ENCODE assay signal across 19 mouse cellular contexts in the genomic region with DNA sequence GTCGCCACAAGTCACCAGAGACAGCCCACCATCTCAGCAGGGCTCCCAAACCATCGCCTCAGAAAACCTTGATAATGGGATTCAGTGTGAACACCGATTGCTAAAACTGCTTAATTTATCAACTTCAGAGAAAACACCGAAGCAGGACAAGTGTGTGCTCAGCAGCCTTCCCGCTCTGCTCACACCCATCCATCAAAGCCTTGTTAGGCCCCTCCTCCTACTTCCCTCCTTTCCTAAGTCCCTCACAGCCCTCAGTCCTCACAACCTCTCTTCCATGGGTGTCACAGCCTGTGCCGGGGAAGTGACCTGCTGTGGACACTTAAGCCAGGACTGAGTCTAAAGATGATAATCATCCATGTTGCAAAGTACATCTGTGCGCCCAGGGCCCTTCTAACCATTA.
"Had no signal": no experiment of that assay in that cellular context is flagged by ENCODE, and none has a peak within 500 bp of the region (broad histone marks: within the 10 kb centered on the region; RNA-seq: fewer than 3 reads in every experiment).

No protein-coding gene starts in this region.

- H3K27me3 ChIP-seq: midbrain, embryonic 12.5 days; neural tube, embryonic 13.5 days; neural tube, embryonic 15.5 days had no signal

- H3K4me3 ChIP-seq: midbrain, embryonic 10.5 days; midbrain, embryonic 12.5 days; myocyte; neural tube, embryonic 13.5 days; neural tube, embryonic 15.5 days had no signal

- DNase-seq: lung, adult 18-20 months; lung, embryonic 14.5 days; lung, postnatal 10 days; lung, postnatal 4 days; midbrain, embryonic 14.5 days; retina, postnatal 1 day; right cerebral cortex, adult 18-20 months; right cerebral cortex, postnatal 25 days; right cerebral cortex, postnatal 4 days; spleen, adult 18-20 months; thymus, adult 18-20 months; thymus, postnatal 14 days; thymus, postnatal 36 days had no signal

- H3K4me2 ChIP-seq: lung, embryonic 14.5 days; midbrain, embryonic 12.5 days; neural tube, embryonic 13.5 days; neural tube, embryonic 15.5 days had no signal

- H3K27ac ChIP-seq: midbrain, embryonic 10.5 days; midbrain, embryonic 12.5 days; neural tube, embryonic 13.5 days; neural tube, embryonic 15.5 days had no signal

- H3K9ac ChIP-seq: lung, embryonic 14.5 days; midbrain, embryonic 12.5 days; neural tube, embryonic 13.5 days; neural tube, embryonic 15.5 days had no signal

- H3K9me3 ChIP-seq: midbrain, embryonic 10.5 days; midbrain, embryonic 12.5 days; neural tube, embryonic 13.5 days; neural tube, embryonic 15.5 days had no signal

- H3K4me1 ChIP-seq: midbrain, embryonic 10.5 days; midbrain, embryonic 12.5 days; neural tube, embryonic 13.5 days; neural tube, embryonic 15.5 days had no signal

- ATAC-seq: midbrain, embryonic 16.5 days had no signal

- H3K36me3 ChIP-seq: midbrain, embryonic 10.5 days; midbrain, embryonic 12.5 days; neural tube, embryonic 13.5 days; neural tube, embryonic 15.5 days had no signal
